Mouse (Mus musculus) CH12.LX (cell line): ENCODE data around the gene Ap3d1. TPM values are rescaled to one million over a fixed set of nuclear protein-coding genes. Genes with fewer than 3 reads are reported as not detected.

Experiments
- DNase-seq: peaks from one replicate; pipeline ENCODE4 v3.0.0-alpha.2; 2013; ENCODE audit errors: extremely low read depth
- H3K27ac ChIP-seq: 2 replicates; pipeline ENCODE4 v1.5.1; 2012; ENCODE audit warnings: low read depth, mild to moderate bottlenecking, control low read depth, moderate library complexity; ENCODE audit not compliant: insufficient read depth
- H3K27me3 ChIP-seq: replicated peaks from 2 replicates; pipeline ENCODE3; 2012; ENCODE audit warnings: inconsistent platforms
- H3K36me3 ChIP-seq, 2 experiments: replicated peaks in 1 of 2; 2 replicates each; pipeline versions ENCODE3 to v1.6.1; 2012; ENCODE audit warnings: inconsistent platforms in 1 of 2, low read length in 1 of 2, mild to moderate bottlenecking in 1 of 2, mixed read lengths in 1 of 2, moderate library complexity in 1 of 2; ENCODE audit not compliant: control insufficient read depth in 1 of 2, insufficient read depth in 1 of 2
- H3K4me1 ChIP-seq, 2 experiments: 2 replicates each; pipeline ENCODE4 v1.6.1; 2012; ENCODE audit warnings: inconsistent platforms in 1 of 2, moderate library complexity in 1 of 2; ENCODE audit not compliant: insufficient read depth in 2 of 2, control insufficient read depth in 1 of 2
- H3K4me2 ChIP-seq: 2 replicates; pipeline ENCODE4 v1.6.1; 2012; ENCODE audit warnings: low read depth, mild to moderate bottlenecking, control low read depth; ENCODE audit not compliant: poor library complexity, insufficient read depth, severe bottlenecking
- H3K4me3 ChIP-seq, 3 experiments: fragments of 150-350 bp in 1 of 3; sonication (generic) in 1 of 3; replicated peaks in 1 of 3; 2 replicates each; pipeline versions ENCODE3 to v1.5.1; 2011 to 2012; ENCODE audit warnings: low read depth in 2 of 3, low read length in 2 of 3, mild to moderate bottlenecking in 2 of 3, moderate library complexity in 2 of 3, control low read depth in 1 of 3, improper control_type of control experiment in 1 of 3, inconsistent platforms in 1 of 3, mixed read lengths in 1 of 3; ENCODE audit not compliant: poor library complexity in 1 of 3
- H3K79me2 ChIP-seq: replicated peaks from 2 replicates; pipeline ENCODE4 v1.6.1; 2012; ENCODE audit warnings: mild to moderate bottlenecking, moderate library complexity; ENCODE audit not compliant: control insufficient read depth, poor library complexity, insufficient read depth, severe bottlenecking; ENCODE audit errors: extremely low read depth
- H3K9ac ChIP-seq: 2 replicates; pipeline ENCODE4 v1.6.1; 2012; ENCODE audit warnings: low read depth, mild to moderate bottlenecking, control low read depth, moderate library complexity; ENCODE audit not compliant: insufficient read depth
- H3K9me3 ChIP-seq: replicated peaks from 2 replicates; pipeline ENCODE3; 2012; ENCODE audit warnings: low read length, inconsistent platforms, mixed read lengths
- CHD1 ChIP-seq: IDR thresholded peaks from 2 replicates; pipeline ENCODE4 v1.6.1; 2012; ENCODE audit warnings: low read depth, low read length, improper control_type of control experiment, inconsistent platforms
- CHD2 ChIP-seq: IDR thresholded peaks from 2 replicates; pipeline ENCODE4 v1.6.1; 2011; ENCODE audit warnings: low read length, improper control_type of control experiment
- CTCF ChIP-seq, 2 experiments: IDR thresholded peaks in 1 of 2; conservative IDR thresholded peaks in 1 of 2; 2 replicates each; pipeline ENCODE4 v1.5.1; 2011 to 2012; ENCODE audit warnings: low read depth in 2 of 2, low read length in 2 of 2, improper control_type of control experiment in 1 of 2, inconsistent platforms in 1 of 2, mild to moderate bottlenecking in 1 of 2, moderate library complexity in 1 of 2
- E2F4 ChIP-seq: IDR thresholded peaks from 2 replicates; pipeline ENCODE4 v1.6.1; 2011; ENCODE audit warnings: low read depth, low read length, improper control_type of control experiment; ENCODE audit not compliant: insufficient replicate concordance
- ELF1 ChIP-seq: IDR thresholded peaks from 2 replicates; pipeline ENCODE4 v1.6.1; 2014; ENCODE audit warnings: low read depth, mild to moderate bottlenecking, inconsistent platforms, low read length, improper control_type of control experiment
- EP300 ChIP-seq: IDR thresholded peaks from 2 replicates; pipeline ENCODE4 v1.6.1; 2011; ENCODE audit warnings: low read length, improper control_type of control experiment
- ETS1 ChIP-seq: conservative IDR thresholded peaks from 2 replicates; pipeline ENCODE4 v1.6.1; 2012; ENCODE audit warnings: low read depth, mild to moderate bottlenecking, inconsistent platforms, low read length, improper control_type of control experiment, moderate library complexity
- GABPA ChIP-seq: IDR thresholded peaks from 2 replicates; pipeline ENCODE4 v1.6.1; 2012; ENCODE audit warnings: low read depth, low read length, improper control_type of control experiment, inconsistent platforms; ENCODE audit not compliant: insufficient replicate concordance
- HCFC1 ChIP-seq: IDR thresholded peaks from 2 replicates; pipeline ENCODE4 v1.6.1; 2012; ENCODE audit warnings: low read depth, mild to moderate bottlenecking, inconsistent platforms, low read length, improper control_type of control experiment
- MAFK ChIP-seq: IDR thresholded peaks from 2 replicates; pipeline ENCODE4 v1.6.1; 2011; ENCODE audit warnings: low read length, improper control_type of control experiment; ENCODE audit not compliant: insufficient replicate concordance
- MAX ChIP-seq: IDR thresholded peaks from 2 replicates; pipeline ENCODE4 v1.6.1; 2011; ENCODE audit warnings: low read length, improper control_type of control experiment
- MAZ ChIP-seq: IDR thresholded peaks from 2 replicates; pipeline ENCODE4 v1.6.1; 2012; ENCODE audit warnings: low read depth, mild to moderate bottlenecking, inconsistent platforms, low read length, improper control_type of control experiment, moderate library complexity
- MXI1 ChIP-seq: IDR thresholded peaks from 2 replicates; pipeline ENCODE4 v1.6.1; 2011; ENCODE audit warnings: mild to moderate bottlenecking, low read depth, low read length, improper control_type of control experiment
- MYC ChIP-seq: IDR thresholded peaks from 2 replicates; pipeline ENCODE4 v1.6.1; 2011; ENCODE audit warnings: low read depth, mild to moderate bottlenecking, improper control_type of control experiment, low read length
- NELFE ChIP-seq: IDR thresholded peaks from 2 replicates; pipeline ENCODE4 v1.6.1; 2011; ENCODE audit warnings: low read depth, low read length, improper control_type of control experiment
- PAX5 ChIP-seq: IDR thresholded peaks from 2 replicates; pipeline ENCODE4 v1.6.1; 2012; ENCODE audit warnings: low read length, inconsistent platforms, mixed read lengths
- POLR2A ChIP-seq: IDR thresholded peaks from 2 replicates; pipeline ENCODE4 v1.6.1; 2011; ENCODE audit warnings: low read depth, mild to moderate bottlenecking, improper control_type of control experiment, low read length
- RAD21 ChIP-seq: IDR thresholded peaks from 2 replicates; pipeline ENCODE4 v1.6.1; 2011; ENCODE audit warnings: low read depth, mild to moderate bottlenecking, low read length, improper control_type of control experiment, moderate library complexity
- RCOR1 ChIP-seq: conservative IDR thresholded peaks from 2 replicates; pipeline ENCODE4 v1.6.1; 2012; ENCODE audit warnings: low read depth, mild to moderate bottlenecking, inconsistent platforms, low read length, improper control_type of control experiment
- TBP ChIP-seq: conservative IDR thresholded peaks from 2 replicates; pipeline ENCODE4 v1.6.1; 2011; ENCODE audit warnings: low read depth, low read length, improper control_type of control experiment
- TCF12 ChIP-seq: IDR thresholded peaks from 2 replicates; pipeline ENCODE4 v1.6.1; 2014; ENCODE audit warnings: low read depth, mild to moderate bottlenecking, inconsistent platforms, low read length, improper control_type of control experiment
- UBTF ChIP-seq: IDR thresholded peaks from 2 replicates; pipeline ENCODE4 v1.6.1; 2012; ENCODE audit warnings: low read depth, mild to moderate bottlenecking, inconsistent platforms, low read length, improper control_type of control experiment, moderate library complexity
- USF1 ChIP-seq: IDR thresholded peaks from 2 replicates; pipeline ENCODE4 v1.6.1; 2014; ENCODE audit warnings: low read depth, mild to moderate bottlenecking, inconsistent platforms, low read length, improper control_type of control experiment
- USF2 ChIP-seq: conservative IDR thresholded peaks from 2 replicates; pipeline ENCODE4 v1.6.1; 2011; ENCODE audit warnings: low read depth, low read length, improper control_type of control experiment
- ZC3H11A ChIP-seq: IDR thresholded peaks from 2 replicates; pipeline ENCODE4 v1.6.1; 2012; ENCODE audit warnings: low read depth, mild to moderate bottlenecking, inconsistent platforms, low read length, improper control_type of control experiment
- ZKSCAN1 ChIP-seq: IDR thresholded peaks from 2 replicates; pipeline ENCODE4 v1.6.1; 2012; ENCODE audit warnings: low read depth, inconsistent platforms, low read length, improper control_type of control experiment, borderline replicate concordance
- ZMIZ1 ChIP-seq: IDR thresholded peaks from 2 replicates; pipeline ENCODE4 v1.6.1; 2012; ENCODE audit warnings: low read depth, mild to moderate bottlenecking, inconsistent platforms, low read length, improper control_type of control experiment
- ZNF384 ChIP-seq: IDR thresholded peaks from 2 replicates; pipeline ENCODE4 v1.6.1; 2012; ENCODE audit warnings: low read depth, low read length, improper control_type of control experiment, inconsistent platforms
- dilution Hi-C: fragments of 300-500 bp; cut with MboI; formaldehyde crosslinking; loops from 2 replicates; pipeline ENCODE4 v1.14.3; 2020; ENCODE audit warnings: low sequenced_read_pairs; ENCODE audit not compliant: extremely low pct_unique_long_range_greater_than_20kb, extremely low pct_ligation_motif_present
- in situ Hi-C: fragments of 300-500 bp; cut with MboI; formaldehyde crosslinking; loops from 3 replicates; pipeline ENCODE4 v1.14.3; 2019; ENCODE audit warnings: low sequenced_read_pairs, low pct_ligation_motif_present, low pct_unique_long_range_greater_than_20kb, mixed read lengths
- polyA plus RNA-seq: library from polyadenylated mRNA; unstranded; fragments of >175 nt; gene quantifications from 2 replicates; pipeline ENCODE4 v1.2.1, GENCODE M21; 2012; ENCODE audit warnings: low read depth; ENCODE audit not compliant: insufficient read length
- total RNA-seq, 2 experiments: library from RNA; depleted of rRNA; stranded (reverse); fragments of 300-350 nt in 1 of 2; fragments of >200 nt in 1 of 2; gene quantifications; 2 replicates each; pipeline ENCODE4 v1.2.3; 2012 to 2014

Ap3d1 gene
- total and polyA plus RNA-seq, 3 experiments, result 28.4 to 57.0 (median 49.4) TPM

DNA sequence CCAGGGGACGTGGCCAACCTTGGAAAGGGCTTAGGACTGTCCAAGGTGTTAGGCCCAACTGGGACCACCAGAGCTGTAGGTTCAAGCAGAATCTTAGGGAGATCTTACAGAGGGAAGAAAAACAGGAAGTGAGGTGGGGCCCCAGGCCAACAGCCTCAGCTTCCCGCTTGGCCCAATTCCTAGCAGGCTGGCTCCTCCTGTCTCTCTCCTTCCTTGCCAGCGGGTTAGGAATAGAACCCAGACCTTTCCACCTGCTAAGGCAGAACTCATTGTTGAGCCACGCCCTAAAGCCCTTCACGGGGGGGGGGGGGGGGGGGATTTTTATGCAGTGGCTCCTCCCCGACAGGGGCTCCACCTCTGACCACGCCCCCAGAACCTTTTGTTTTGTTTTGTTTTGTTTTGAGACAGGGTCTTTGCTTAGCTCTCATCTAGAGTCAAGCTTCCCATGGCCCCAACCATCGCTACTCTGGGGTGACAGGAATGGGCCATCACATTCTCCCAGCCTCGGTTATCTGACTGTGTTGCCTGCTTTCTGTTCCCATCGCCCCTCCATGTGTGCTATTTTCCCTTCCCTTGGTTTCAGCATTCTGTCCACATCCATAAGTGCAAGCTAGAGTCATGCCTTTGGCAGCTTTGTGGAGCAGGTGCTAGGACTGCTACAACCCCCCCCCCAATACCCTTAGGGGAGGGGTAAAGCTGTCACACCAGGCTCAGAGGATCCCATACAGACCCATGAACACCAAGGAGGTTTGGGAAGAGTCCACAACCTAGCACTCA, 63.3 kb downstream of the Ap3d1 start:
- TF ChIP-seq CHD1 (no peak; the same call in 1 of the 2 replicates), UBTF (no peak), E2F4 (no peak), CTCF (conservative IDR thresholded peaks at IDR 0.05 in 1 of 2, IDR thresholded peaks at IDR 0.05 in 1 of 2; ENCODE audit: low read depth in 2 of 2, low read length in 2 of 2) (no peak), ZKSCAN1 (no peak), MAZ (no peak), MAFK (no peak), CHD2 (no peak), USF1 (no peak), TCF12 (no peak), MAX (no peak), EP300 (no peak), ELF1 (no peak), GABPA (no peak)
- H3K36me3 ChIP-seq, result peaks cover 2 to 21% of the 10 kb centered on the region in 2 experiments
- peaks cover 26 to 71% of the 10 kb centered on the region in 2 experiments for H3K4me1 ChIP-seq
- H3K9me3 ChIP-seq, result no peaks in the 10 kb centered on the region
- peak overlapping the region; percentile 98 for H3K27ac ChIP-seq
- H3K27me3 ChIP-seq, result no peaks in the 10 kb centered on the region
- DNase-seq, result no peak
- peaks cover 22% of the 10 kb centered on the region for H3K79me2 ChIP-seq
- dilution Hi-C loops (no loop called here), in situ Hi-C loops (loop anchor here (25.0 kb wide), 1 partner anchor 241 kb away; the partner anchor contains the start of gene Tcf3)
- peak overlapping the region; percentile 93 for H3K9ac ChIP-seq
- H3K4me3 ChIP-seq, result peak overlapping the region; percentile 72 to 95 (median 75)
- peak overlapping the region; percentile 77 for H3K4me2 ChIP-seq

DNA sequence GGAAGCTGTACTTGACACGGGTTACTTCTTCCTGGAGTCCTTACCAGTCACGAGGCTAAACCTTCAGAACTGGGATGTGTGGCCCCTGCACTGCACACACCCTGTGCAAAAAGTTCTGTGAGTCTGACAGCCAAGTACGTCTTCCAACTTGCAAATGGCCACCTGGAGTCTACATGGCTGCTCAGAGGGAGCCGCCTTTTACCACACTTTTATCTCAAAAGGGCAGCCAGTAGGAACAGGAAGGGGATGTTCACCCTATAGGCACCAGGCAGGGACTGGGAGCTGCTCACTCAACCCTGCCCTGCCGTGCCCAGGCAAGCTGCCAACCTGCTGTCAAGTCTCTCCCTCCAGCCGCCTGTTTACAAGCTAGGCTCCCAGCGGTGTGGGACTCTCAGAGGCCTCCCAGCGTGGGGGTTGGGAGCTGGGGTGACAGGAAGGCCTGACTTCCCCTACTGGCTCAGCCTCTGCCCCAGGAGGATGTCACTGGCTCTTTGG, 64.1 kb downstream of the Ap3d1 start, which contains the start of gene Mknk2:
Gene Mknk2, minus strand, starts transcription at position 171 of the 495 bp plus-strand sequence.
- H3K4me3 ChIP-seq, result peak within 1 kb of the TSS; percentile 72 to 95 (median 75)
- DNase-seq, result peak; percentile 80
- H3K36me3 ChIP-seq, result peaks cover 2 to 21% of the 10 kb centered on the region in 2 experiments
- in situ Hi-C loops, result loop anchor here (25.0 kb wide), 1 partner anchor 241 kb away; the partner anchor contains the start of gene Tcf3
- H3K4me1 ChIP-seq, result peaks cover 29 to 71% of the 10 kb centered on the region in 2 experiments
- no peaks in the 10 kb centered on the region for H3K27me3 ChIP-seq
- no peaks in the 10 kb centered on the region for H3K9me3 ChIP-seq
- peak within 1 kb of the TSS; percentile 98 for H3K27ac ChIP-seq
- H3K79me2 ChIP-seq, result peaks cover 30% of the 10 kb centered on the region
- peak within 1 kb of the TSS; percentile 93 for H3K9ac ChIP-seq
- dilution Hi-C loops, result no loop called here
- peak within 1 kb of the TSS; percentile 77 for H3K4me2 ChIP-seq
- TF ChIP-seq CTCF (conservative IDR thresholded peaks at IDR 0.05 in 1 of 2, IDR thresholded peaks at IDR 0.05 in 1 of 2; ENCODE audit: low read depth in 2 of 2, low read length in 2 of 2) (no peak), RCOR1 (no peak), ETS1 (peak; percentile 71), CHD1 (no peak), ZNF384 (no peak), E2F4 (no peak), TBP (peak; percentile 11; the same call in 1 of the 2 replicates), ZC3H11A (no peak), USF1 (no peak), TCF12 (peak; percentile 73; the same call in 1 of the 2 replicates), MXI1 (peak; percentile 68), POLR2A (peak; percentile 63), NELFE (no peak), USF2 (no peak), HCFC1 (peak; percentile 48), CHD2 (peak; percentile 90), ZMIZ1 (peak; percentile 46; the same call in 1 of the 2 replicates), MYC (0 out of 2 replicates have a peak, but pooled peaks have one; percentile 45), GABPA (no peak), RAD21 (no peak; the same call in 1 of the 2 replicates), MAZ (0 out of 2 replicates have a peak, but pooled peaks have one; percentile 81), PAX5 (no peak), MAFK (no peak), ELF1 (peak; percentile 44; the same call in 1 of the 2 replicates)
